Mouse (Mus musculus): ENCODE measurements around the gene Phka1.

DNA sequence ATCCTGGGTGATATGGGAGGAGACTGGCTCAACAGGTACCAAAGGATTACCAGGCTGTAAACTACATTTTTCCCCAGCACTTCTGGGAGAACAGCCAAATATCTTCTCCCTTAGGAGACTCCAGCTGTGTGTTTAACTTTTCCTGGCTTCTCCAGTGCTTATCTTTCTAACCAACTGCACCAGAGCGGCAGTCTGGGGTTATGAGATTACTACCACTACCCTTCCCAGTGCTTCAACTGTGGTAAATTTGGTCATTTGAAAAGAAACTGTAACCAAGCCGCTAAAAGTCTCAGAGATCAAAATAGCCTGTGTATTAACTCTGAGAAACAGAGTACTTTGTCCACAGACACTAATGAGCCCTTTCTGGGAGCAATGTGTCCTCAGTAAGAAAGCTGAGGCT is 42.8 kb downstream of the Phka1 start:
- TF ChIP-seq POLR2A (IDR thresholded peaks at IDR 0.05; ENCODE audit: control insufficient read depth in 1 of 2, insufficient read depth in 1 of 2, low read depth in 1 of 2, low read length in 2 of 2, poor library complexity in 1 of 2) (no peak), ZNF384 (IDR thresholded peaks at IDR 0.05; ENCODE audit: low read depth, low read length) (no peak), HCFC1 (IDR thresholded peaks at IDR 0.05; ENCODE audit: low read depth, low read length) (no peak), TAL1 (IDR thresholded peaks at IDR 0.05; ENCODE audit: low read length) (peak; percentile 64), GATA1 (IDR thresholded peaks at IDR 0.05; ENCODE audit: low read depth, low read length) (0 out of 2 replicates have a peak, but pooled peaks have one; percentile 35), MAX (IDR thresholded peaks at IDR 0.05; ENCODE audit: low read length) (no peak), ZC3H11A (IDR thresholded peaks at IDR 0.05; ENCODE audit: low read depth, low read length) (no peak)
